8 mouse cellular contexts compared by ENCODE assay signal in the genomic region with DNA sequence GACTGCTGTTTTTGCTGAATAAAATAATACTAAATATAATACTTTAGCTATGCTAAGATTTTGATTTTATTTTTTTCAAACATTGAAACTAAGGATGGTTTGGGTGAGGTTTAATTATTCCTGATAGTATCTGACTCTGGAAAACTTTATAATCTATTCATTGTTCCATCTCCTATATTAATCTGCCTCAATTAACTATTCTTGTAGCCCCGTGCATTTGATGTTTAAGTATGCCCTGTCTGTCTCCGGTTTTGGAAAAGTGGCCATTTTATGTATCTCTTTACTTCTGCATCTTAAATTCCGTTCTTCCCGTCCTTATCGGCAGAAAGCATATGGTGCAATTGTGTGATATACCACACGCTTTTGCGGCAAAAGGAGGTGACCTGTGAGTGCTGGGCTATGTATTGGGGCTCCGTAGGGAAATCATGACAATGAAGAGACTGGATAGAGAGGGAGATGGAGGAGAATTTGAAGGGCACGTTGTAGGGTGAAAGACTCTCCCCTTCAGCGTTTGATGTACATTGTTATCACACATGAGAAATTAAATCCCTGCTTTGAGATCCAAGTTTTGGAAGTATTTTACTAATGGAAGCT. TPM values are rescaled to one million over a fixed set of nuclear protein-coding genes. Genes with fewer than 3 reads are reported as not detected.
DNase-seq lines count a peak whose midpoint lies in the region; ATAC-seq lines count a peak whose summit lies in the region.

No protein-coding gene starts in this region.

- peak overlapping the region; percentile 97 for H3K9ac ChIP-seq in hindbrain, embryonic 11.5 days (ENCODE audit: low read depth, low read length)
- peak overlapping the region; percentile 97 for H3K9ac ChIP-seq in midbrain, embryonic 11.5 days (ENCODE audit: low read length)

- no peak overlapping the region for H3K27ac ChIP-seq in hindbrain, embryonic 11.5 days (ENCODE audit: low read depth, low read length)
- peak overlapping the region; percentile 74; the same call in 1 of the 2 replicates for H3K27ac ChIP-seq in midbrain, embryonic 11.5 days (ENCODE audit: low read depth, low read length)

- DNase-seq in embryo, embryonic 10 days (ENCODE audit: low spot score) = peak; percentile 32
- DNase-seq in embryo, embryonic 9.5 days (ENCODE audit: extremely low spot score) = no peak
- DNase-seq in brain, adult 2 months (ENCODE audit: low read depth, low spot score) = peak; percentile 36
- peak; percentile 48 for DNase-seq in hindbrain, embryonic 11.5 days (ENCODE audit: low spot score)
- peak; percentile 88 for DNase-seq in midbrain, embryonic 11.5 days (ENCODE audit: low spot score, missing footprints)
- DNase-seq in thymus, postnatal 10 days (ENCODE audit: low spot score in 2 of 2) = no peak
- DNase-seq in cerebellum, adult 8-10 months = no peak

- WGBS in hindbrain, embryonic 11.5 days = 22% methylated on average over 10 of the region's 10 CpGs
- 24% methylated on average over 10 of the region's 10 CpGs for WGBS in midbrain, embryonic 11.5 days

- H3K4me1 ChIP-seq in hindbrain, embryonic 11.5 days (replicated peaks; ENCODE audit: control insufficient read depth, insufficient read depth, low read length) = no peaks in the 10 kb centered on the region
- peaks cover 13% of the 10 kb centered on the region for H3K4me1 ChIP-seq in midbrain, embryonic 11.5 days (ENCODE audit: control insufficient read depth, insufficient read depth, low read length)

- no peaks in the 10 kb centered on the region for H3K36me3 ChIP-seq in hindbrain, embryonic 11.5 days (ENCODE audit: control insufficient read depth, insufficient read depth, low read length)
- H3K36me3 ChIP-seq in midbrain, embryonic 11.5 days (ENCODE audit: control insufficient read depth, insufficient read depth, low read length) = no peaks in the 10 kb centered on the region

- no peaks in the 10 kb centered on the region for H3K27me3 ChIP-seq in hindbrain, embryonic 11.5 days (ENCODE audit: control insufficient read depth, insufficient read depth, low read length)
- H3K27me3 ChIP-seq in midbrain, embryonic 11.5 days (ENCODE audit: control insufficient read depth, insufficient read depth, low read length) = no peaks in the 10 kb centered on the region

- H3K4me3 ChIP-seq in hindbrain, embryonic 11.5 days (ENCODE audit: low read depth, low read length) = peak overlapping the region; percentile 93
- H3K4me3 ChIP-seq in midbrain, embryonic 11.5 days (ENCODE audit: low read depth, low read length) = peak overlapping the region; percentile 75

- ATAC-seq in hindbrain, embryonic 11.5 days (ENCODE audit: low FRiP score) = no peak
- no peak for ATAC-seq in midbrain, embryonic 11.5 days (ENCODE audit: low FRiP score)
- ATAC-seq in monocyte, adult 5-6 weeks (replicated peaks; ENCODE audit: insufficient number of reproducible peaks, low FRiP score, low TSS enrichment, poor library complexity, severe bottlenecking) = no peak

- H3K9me3 ChIP-seq in hindbrain, embryonic 11.5 days (ENCODE audit: control insufficient read depth, low read length) = no peaks in the 10 kb centered on the region
- no peaks in the 10 kb centered on the region for H3K9me3 ChIP-seq in midbrain, embryonic 11.5 days (ENCODE audit: control insufficient read depth, low read length)

- peak overlapping the region; percentile 52 for H3K4me2 ChIP-seq in hindbrain, embryonic 11.5 days (replicated peaks; ENCODE audit: low read depth, low read length)
- H3K4me2 ChIP-seq in midbrain, embryonic 11.5 days = peak overlapping the region; percentile 76

RNA-seq across cellular contexts. Expression of a gene that starts 2.2 kb away (rescaled TPM):
- 131 and 140 TPM in 2 replicates for polyA plus RNA-seq in hindbrain, embryonic 11.5 days (2014; fragmentation: Nextera tagmentation; extraction: Ambion mirVana)
- polyA plus RNA-seq in midbrain, embryonic 11.5 days (2014; fragmentation: Nextera tagmentation; extraction: Ambion mirVana) = 139 and 141 TPM in 2 replicates
- total RNA-seq in monocyte, adult 5-6 weeks (2017) = 0.11 to 1.4 TPM (median 0.76 TPM) in 3 replicates

Comparison
In these comparisons a context has a peak if more than half of its experiments do, and no peak if none do; other contexts are left out.
1. DNase-seq: peak in embryo, embryonic 10 days (single experiment), brain, adult 2 months (single experiment), hindbrain, embryonic 11.5 days (single experiment) and midbrain, embryonic 11.5 days (single experiment); none in embryo, embryonic 9.5 days (single experiment), thymus, postnatal 10 days (0 of 2) and cerebellum, adult 8-10 months (single experiment).